Mouse (Mus musculus) olfactory bulb, adult 2 months (tissue): ENCODE measurements at regions not wholly inside any gene's neighbourhood (a gene's known extent, or its start where the extent isn't known, plus 50 kb on each side); places are given as distances from the start of the nearest gene placed in this dataset.

Experiments
- CTCF ChIP-seq: fragments of 200-500 bp; IDR thresholded peaks from 2 replicates; pipeline ENCODE4 v1.5.1; 2012; ENCODE audit warnings: low read depth, mild to moderate bottlenecking, low read length, moderate library complexity; ENCODE audit not compliant: insufficient read depth
- POLR2A ChIP-seq: fragments of 200-500 bp; IDR thresholded peaks from 2 replicates; pipeline ENCODE4 v1.6.1; 2012; ENCODE audit warnings: mild to moderate bottlenecking, low read depth, low read length, moderate library complexity; ENCODE audit not compliant: insufficient read depth

- TF ChIP-seq POLR2A = no peak
- no peak for TF ChIP-seq CTCF
These were observed 225.2 kb upstream of the Adamts9 start for GRCm38 (mm10) chr6:93168526-93168925.
